Mouse (Mus musculus) fat pad, adult 2 months (tissue): ENCODE data around the gene Pak2.
A peak's percentile ranks its signal among the peaks of the same experiment; 100 is the strongest.

Experiments
- DNase-seq: peaks from one replicate; pipeline ENCODE4 v3.0.0-alpha.2; 2011; ENCODE audit warnings: low read depth, low spot score; ENCODE audit errors: extremely low read depth

Pak2 gene

DNA sequence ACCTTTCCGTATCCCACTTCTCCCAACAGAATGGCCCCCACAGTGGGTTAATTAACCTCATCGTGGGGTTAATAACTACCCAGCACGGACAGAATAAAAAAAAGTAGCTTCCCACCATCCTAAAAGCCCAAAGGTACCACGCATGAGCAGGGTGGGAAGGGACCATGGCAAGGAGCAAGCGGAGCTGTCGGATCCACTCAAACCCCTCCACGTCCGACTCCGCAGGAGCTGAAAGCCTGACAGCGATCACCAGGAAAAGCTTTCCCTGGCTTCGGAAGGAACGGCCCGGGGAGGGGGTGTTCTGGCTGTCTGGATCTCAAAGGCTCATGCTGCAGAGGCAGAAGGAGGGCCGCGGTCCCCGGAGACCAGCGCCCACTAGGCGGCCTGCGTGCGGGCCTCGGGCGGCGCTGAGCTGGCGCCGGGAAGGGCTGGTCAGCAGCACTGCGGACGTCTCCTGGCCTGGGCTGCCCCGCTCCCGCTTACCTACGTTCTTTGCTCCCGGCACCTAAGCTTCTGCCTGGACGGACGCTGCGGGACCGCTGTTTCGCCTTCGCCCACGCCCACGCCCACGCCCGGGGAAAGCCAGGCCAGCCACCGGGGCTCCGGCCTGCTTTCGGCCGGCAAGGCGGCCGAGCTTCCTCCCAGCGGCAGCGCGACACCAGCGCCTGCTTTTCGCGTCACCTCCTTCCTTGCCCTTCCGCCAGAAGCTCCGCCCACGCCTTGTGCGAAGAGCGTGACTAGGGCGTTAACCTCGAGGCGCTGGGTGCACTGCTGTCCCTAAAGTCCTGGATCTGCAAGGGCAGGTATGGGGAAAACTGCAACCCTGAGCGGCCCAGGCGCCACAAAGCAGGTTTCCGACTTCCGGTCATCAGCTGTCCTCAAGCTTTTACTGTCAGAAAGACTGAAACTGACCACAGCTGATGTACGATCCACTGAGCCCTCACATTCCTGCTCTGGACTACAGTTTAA is 76.3 kb downstream of the Pak2 start, which contains the start of gene Senp5:
Senp5 (minus strand) TSS at position 779 of the 969 bp plus-strand sequence.
- DNase-seq = peak; percentile 67

DNA sequence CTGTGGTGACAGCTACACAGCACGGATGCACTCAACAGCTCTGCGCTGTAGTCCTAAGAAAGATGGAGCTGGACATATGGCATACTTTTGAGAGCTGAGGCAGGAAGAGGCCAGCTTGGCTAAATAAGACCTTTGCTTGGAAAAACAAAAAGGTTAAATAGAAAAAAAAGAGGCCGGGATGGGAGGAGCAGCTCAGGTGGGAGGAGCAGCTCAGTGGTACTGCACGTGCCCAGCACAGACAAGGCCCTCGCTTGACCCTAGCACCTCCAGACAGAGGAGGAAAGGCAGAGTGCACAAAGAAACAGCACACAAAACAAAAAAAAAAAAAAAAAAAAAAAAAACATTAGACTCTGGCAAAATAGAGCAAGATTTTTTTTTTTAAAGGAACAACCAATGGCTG is 82.8 kb downstream of the Pak2 start:
- no peak for DNase-seq

DNA sequence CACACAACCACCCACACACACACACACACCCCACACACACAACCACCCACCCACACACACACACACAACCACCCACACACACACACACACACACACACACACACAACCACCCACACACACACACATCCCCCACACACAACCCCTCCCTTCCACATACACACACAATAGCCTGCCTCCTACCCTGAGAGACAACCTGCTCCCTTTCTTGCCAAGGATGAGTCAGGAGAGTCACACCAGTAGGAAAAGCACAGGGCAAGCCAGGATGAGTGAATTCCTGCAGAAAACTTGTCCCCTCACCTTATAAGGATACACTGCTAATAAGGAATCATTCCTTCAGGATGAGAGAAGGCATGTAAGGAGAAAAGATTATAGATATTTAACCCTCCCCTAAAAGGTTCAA is 85.2 kb downstream of the Pak2 start:
- DNase-seq = no peak

DNA sequence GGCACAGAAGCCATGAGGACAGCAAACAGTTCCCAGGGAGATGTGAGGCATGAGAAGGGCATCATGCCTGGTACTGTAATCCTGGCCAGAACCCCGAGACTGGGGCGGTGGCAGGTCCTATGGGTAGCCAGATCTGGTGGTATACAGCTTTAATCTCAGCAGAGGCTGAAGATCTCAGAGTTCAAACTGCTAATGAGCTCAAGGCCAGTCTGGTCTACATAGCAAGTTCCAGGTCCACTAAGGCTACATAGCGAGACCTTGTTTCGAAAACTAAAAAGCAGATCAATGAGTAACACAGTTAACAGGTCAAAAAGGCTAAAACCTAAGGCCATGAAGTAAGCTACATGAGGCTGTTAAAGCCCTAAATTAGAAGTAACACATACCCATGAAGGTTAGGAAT is 85.9 kb downstream of the Pak2 start:
- DNase-seq = no peak

DNA sequence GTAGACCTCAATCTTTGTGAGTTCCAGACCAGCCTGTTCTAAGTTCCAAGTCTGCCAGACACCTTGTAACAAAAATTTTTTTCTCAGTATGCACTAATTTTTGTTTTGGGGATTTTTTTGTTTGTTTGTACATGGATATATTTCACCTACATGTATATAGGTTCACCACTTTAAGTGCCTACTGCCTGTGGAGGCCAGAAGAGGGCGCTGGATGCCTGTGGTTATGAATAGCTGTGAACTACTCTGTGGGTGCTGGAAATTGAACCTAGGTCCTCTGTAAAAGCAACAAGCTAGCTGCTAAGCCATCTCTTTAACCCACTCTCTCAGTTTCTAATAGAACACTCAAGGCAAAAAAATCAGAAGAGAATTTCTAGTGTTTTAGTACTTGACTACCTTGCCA is 87.1 kb downstream of the Pak2 start:
- no peak for DNase-seq

DNA sequence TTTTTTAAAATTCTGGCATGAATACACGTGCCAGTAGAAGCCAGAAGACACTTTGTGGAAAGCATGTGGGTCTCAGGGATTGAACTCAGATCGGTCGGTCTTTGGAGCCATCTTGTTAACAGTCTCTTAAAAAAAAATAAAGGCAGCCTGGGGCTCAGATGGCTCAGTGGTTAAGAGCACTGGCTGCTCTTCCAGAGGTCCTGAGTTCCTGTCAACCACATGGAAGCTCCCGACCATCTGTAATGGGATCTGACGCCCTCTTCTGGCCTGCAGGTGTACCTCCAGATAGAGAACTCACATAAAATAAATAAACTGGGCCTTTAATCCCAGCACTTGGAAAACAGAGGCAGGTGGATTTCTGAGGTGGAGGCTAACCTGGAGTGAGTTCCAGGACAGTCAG is 98.2 kb downstream of the Pak2 start:
- no peak for DNase-seq

DNA sequence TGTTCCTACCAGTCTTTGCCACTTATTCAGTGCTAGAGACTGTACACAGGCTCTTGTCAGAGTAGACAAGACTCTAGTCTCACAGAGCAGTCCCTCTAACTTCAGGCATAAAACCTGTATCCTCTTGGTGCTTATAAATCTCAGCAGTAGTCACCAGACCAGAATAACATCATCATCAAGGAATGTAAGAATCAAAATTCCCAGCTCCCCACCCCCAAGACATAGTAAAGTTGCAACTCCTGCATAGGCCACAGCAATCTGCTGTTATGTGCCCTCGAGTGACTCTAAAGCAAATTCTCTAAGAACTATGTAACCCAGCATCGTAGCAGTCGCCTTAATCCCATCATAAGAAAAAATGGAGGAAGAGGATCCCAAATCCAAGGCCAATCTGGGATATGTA is 99.6 kb downstream of the Pak2 start:
- DNase-seq = no peak

DNA sequence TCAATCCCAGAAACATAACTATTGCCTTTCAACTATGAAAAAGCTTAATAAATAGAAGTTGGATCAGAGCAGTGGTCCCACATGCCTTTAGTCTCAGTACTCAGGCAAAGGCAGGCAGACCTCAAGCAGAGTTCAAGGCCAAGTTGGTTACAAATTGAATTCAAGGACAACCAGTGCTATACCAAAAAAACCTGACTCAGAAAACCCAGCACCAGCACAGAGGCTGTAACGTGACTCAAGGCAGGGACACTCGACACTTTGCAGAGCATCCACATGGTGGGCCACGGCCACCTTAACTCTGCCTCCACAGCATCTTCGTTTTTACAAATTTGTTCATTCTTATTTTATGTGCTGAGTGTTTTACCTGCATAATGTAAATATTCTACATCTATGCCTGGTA is 103.9 kb downstream of the Pak2 start:
- DNase-seq = no peak
